Mouse (Mus musculus) T-cell, adult 66 days (primary cell): ENCODE results near the gene Mfrp. TPM values are rescaled to one million over a fixed set of nuclear protein-coding genes. Genes with fewer than 3 reads are reported as not detected.

Experiments used
- total RNA-seq, 2 experiments: library from RNA; stranded (reverse); gene quantifications; 3 replicates in 1 of 2; 4 replicates in 1 of 2; pipeline ENCODE4 v1.2.4; 2023

Gene Mfrp
- total RNA-seq: under 1 TPM; 0.29 to 0.30 TPM

GRCm38 (mm10) chr9:44101490-44101889 lies at the start of gene Mfrp:
Gene Mfrp (plus strand): TSS chr9:44101729.

GRCm38 (mm10) chr9:44066785-44067225 lies 34.7 kb upstream of the Mfrp start, which contains the start of gene Usp2:
Gene Usp2 (plus strand): TSS chr9:44067021.

GRCm38 (mm10) chr9:44107110-44107509 lies 5.6 kb downstream of the Mfrp start, which contains the start of gene C1qtnf5:
Gene C1qtnf5 (plus strand): TSS chr9:44107245.

GRCm38 (mm10) chr9:44113105-44113789 lies 11.7 kb downstream of the Mfrp start, which contains the start of the genes Gm49380 and Rnf26:
Gene Gm49380 (minus strand): TSS chr9:44113500.
Gene Rnf26 (minus strand): TSS chr9:44113517.

GRCm38 (mm10) chr9:44134101-44134850 lies 32.7 kb downstream of the Mfrp start, which contains the start of gene Mcam:
Gene Mcam (plus strand): TSS chr9:44134469.

Other genes starting within 250 kb of the Mfrp start
- 100 to 1,000 TPM; 830 to 871 TPM for gene Thy1, start 58.3 kb upstream of the Mfrp start, total RNA-seq
- 10 to 100 TPM; 17.1 to 18.9 TPM for gene Usp2, start 34.7 kb upstream of the Mfrp start, total RNA-seq
- gene C1qtnf5, start 5.5 kb downstream of the Mfrp start, total RNA-seq: under 1 TPM in 1 of 2 experiments, not detected in 1; 0.83 TPM
- gene Gm49380, start 11.8 kb downstream of the Mfrp start, total RNA-seq: under 1 TPM in 1 of 2 experiments, not detected in 1; 0.17 TPM
- 10 to 100 TPM; 21.5 to 25.5 TPM for gene Rnf26, start 11.8 kb downstream of the Mfrp start, total RNA-seq
- gene Mcam, start 32.7 kb downstream of the Mfrp start, total RNA-seq: under 1 TPM; 0.33 to 0.79 TPM
- gene Cbl, start 132.3 kb downstream of the Mfrp start, total RNA-seq: 100 to 1,000 TPM; 169 to 185 TPM
- gene Ccdc153, start 138.9 kb downstream of the Mfrp start, total RNA-seq: not detected
- gene Pdzd3, start 149.7 kb downstream of the Mfrp start, total RNA-seq: under 1 TPM in 1 of 2 experiments, not detected in 1; 0.50 TPM
- gene Nlrx1, start 166.9 kb downstream of the Mfrp start, total RNA-seq: 1 to 10 TPM; 3.6 to 5.0 TPM
- gene Abcg4, start 186.9 kb downstream of the Mfrp start, total RNA-seq: under 1 TPM in 1 of 2 experiments, not detected in 1; 0.47 TPM
- 10 to 100 TPM; 55.1 to 69.3 TPM for gene Hinfp, start 203.9 kb downstream of the Mfrp start, total RNA-seq
- 10 to 100 TPM; 17.0 to 29.0 TPM for gene C2cd2l, start 218.6 kb downstream of the Mfrp start, total RNA-seq
- 10 to 100 TPM in 1 of 2 experiments, 1 to 10 TPM in 1; 8.9 to 11.5 TPM for gene Dpagt1, start 224.3 kb downstream of the Mfrp start, total RNA-seq
- 10 to 100 TPM; 37.5 to 58.5 TPM for gene H2afx, start 233.0 kb downstream of the Mfrp start, total RNA-seq
- 10 to 100 TPM; 18.0 to 24.2 TPM for gene Hmbs, start 242.5 kb downstream of the Mfrp start, total RNA-seq